Comparison of ENCODE assay signal across 8 mouse cellular contexts in the genomic region with DNA sequence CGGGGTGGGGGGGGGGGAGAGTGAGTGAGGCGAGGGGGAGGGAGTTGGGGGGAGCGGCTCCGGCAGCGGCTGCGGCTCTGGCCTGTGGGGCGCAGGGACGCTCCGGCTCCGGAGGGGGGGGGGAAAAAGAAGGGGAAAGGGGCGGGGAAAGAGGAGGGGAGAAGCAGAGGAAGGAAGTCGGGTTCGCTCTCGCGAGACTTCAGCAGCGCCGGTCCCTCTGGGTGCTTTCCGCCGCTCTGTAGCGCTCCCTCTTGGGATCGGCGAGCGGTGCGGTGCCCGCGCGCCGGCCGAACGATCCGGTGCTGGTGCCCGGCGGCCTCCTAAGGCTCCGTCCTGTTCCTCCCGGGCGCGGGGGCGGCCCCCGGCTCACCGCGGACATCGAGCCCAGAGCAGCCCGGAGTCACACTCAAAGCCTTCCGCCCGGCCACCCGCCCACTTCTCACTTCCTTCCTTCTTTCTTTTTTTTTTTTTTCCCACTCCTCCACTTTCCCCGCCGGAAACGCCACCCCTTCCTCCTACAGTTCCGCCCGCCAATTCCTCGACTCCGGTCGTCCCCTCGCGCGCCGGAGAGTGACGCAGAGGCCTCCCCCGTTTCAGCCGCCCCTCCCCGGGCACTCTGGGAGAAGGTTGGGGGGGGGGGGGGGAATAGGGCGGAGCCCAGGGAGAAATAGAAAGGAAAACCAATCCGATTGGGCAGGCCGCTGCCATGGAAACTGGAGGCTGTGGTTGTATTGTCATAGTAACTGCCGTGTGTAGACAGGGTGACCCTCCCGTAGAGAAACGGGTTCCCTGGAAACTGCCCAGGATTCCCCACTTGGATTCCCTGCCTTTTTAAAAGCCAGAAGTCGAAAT. TPM values are rescaled to one million over a fixed set of nuclear protein-coding genes. Genes with fewer than 3 reads are reported as not detected.
DNase-seq lines count a peak whose midpoint lies in the region; ATAC-seq lines count a peak whose summit lies in the region.

No protein-coding gene starts in this region.

- H3K36me3 ChIP-seq in hindbrain, embryonic 16.5 days (ENCODE audit: control insufficient read depth, insufficient read depth, low read length), result no peaks in the 10 kb centered on the region
- H3K36me3 ChIP-seq in macrophage (ENCODE audit: inconsistent target), result no peaks in the 10 kb centered on the region

- H3K4me3 ChIP-seq in hindbrain, embryonic 16.5 days (ENCODE audit: low read length), result peak overlapping the region; percentile 80
- peak overlapping the region; percentile 81 for H3K4me3 ChIP-seq in macrophage (ENCODE audit: inconsistent target)

- peak overlapping the region; percentile 100 for H3K27ac ChIP-seq in hindbrain, embryonic 16.5 days (ENCODE audit: low read depth, low read length)
- peak overlapping the region; percentile 55 for H3K27ac ChIP-seq in macrophage

- under 1% methylated on average over 65 of the region's 69 CpGs for WGBS in hindbrain, embryonic 16.5 days
- WGBS in macrophage (ENCODE audit: missing documents), result 2% methylated on average over 28 of the region's 69 CpGs

- ATAC-seq in hindbrain, embryonic 16.5 days, result peak; percentile 91

- H3K4me2 ChIP-seq in hindbrain, embryonic 16.5 days (ENCODE audit: low read length), result peak overlapping the region; percentile 96

- peaks cover 41% of the 10 kb centered on the region for H3K79me2 ChIP-seq in macrophage (ENCODE audit: inconsistent target)

- no peaks in the 10 kb centered on the region for H3K9me3 ChIP-seq in hindbrain, embryonic 16.5 days (ENCODE audit: control insufficient read depth, low read length)

- DNase-seq in T-cell, adult 2 months (ENCODE audit: low spot score), result peak; percentile 92
- peak; percentile 94 for DNase-seq in cerebellum, postnatal 36 days
- DNase-seq in gastrocnemius, adult 18-20 months (ENCODE audit: low spot score), result peak; percentile 96
- DNase-seq in left cerebral cortex, adult 18-20 months (ENCODE audit: low spot score in 2 of 2), result peak; percentile 95
- DNase-seq in right cerebral cortex, adult 18-20 months, result peak; percentile 97
- peak; percentile 78 for DNase-seq in urinary bladder, postnatal 10 days (ENCODE audit: low spot score)

- H3K27me3 ChIP-seq in hindbrain, embryonic 16.5 days (replicated peaks; ENCODE audit: control insufficient read depth, insufficient read depth, low read length), result no peaks in the 10 kb centered on the region

- H3K9ac ChIP-seq in hindbrain, embryonic 16.5 days (ENCODE audit: low read depth, low read length), result peak overlapping the region; percentile 93

- H3K4me1 ChIP-seq in hindbrain, embryonic 16.5 days (ENCODE audit: control insufficient read depth, insufficient read depth, low read depth, low read length), result peaks cover 17% of the 10 kb centered on the region

RNA-seq across cellular contexts. Expression of a gene that starts 0.4 kb away (rescaled TPM):
- 10 to 100 TPM; 37.3 to 38.9 TPM for total RNA-seq in gastrocnemius, adult 18-20 months (2021)
- polyA plus RNA-seq in hindbrain, embryonic 16.5 days (2015; fragmentation: Nextera tagmentation; extraction: Ambion mirVana), result 27.3 and 32.6 TPM in 2 replicates
- total RNA-seq in left cerebral cortex, adult 18-20 months (2021), result 10 to 100 TPM; 94.9 to 99.6 TPM
- 100 to 1,000 TPM in 12 of 26 experiments, 10 to 100 TPM in 14; 53.2 to 261 (median 95.9) TPM for total RNA-seq in macrophage (2018; cell fraction: chromatin; rRNA removed)
- 10 to 100 TPM; 25.0 to 57.2 (median 41.1) TPM for total RNA-seq in macrophage (2018; cell fraction: cytosol; rRNA removed)
- total RNA-seq in macrophage (2018; cell fraction: nucleus; rRNA removed), result 100 to 1,000 TPM in 3 of 26 experiments, 10 to 100 TPM in 23; 56.8 to 156 (median 85.5) TPM
- 23.4 to 28.9 TPM (median 25.1 TPM) in 3 replicates for polyA plus RNA-seq in macrophage (2018)

RNA-seq across cellular contexts. Expression of a gene that starts 51.9 kb away (rescaled TPM):
- total RNA-seq in gastrocnemius, adult 18-20 months (2021), result under 1 TPM; 0.43 to 0.80 TPM
- polyA plus RNA-seq in hindbrain, embryonic 16.5 days (2015; fragmentation: Nextera tagmentation; extraction: Ambion mirVana), result 75.4 and 83.4 TPM in 2 replicates
- 100 to 1,000 TPM; 170 to 172 TPM for total RNA-seq in left cerebral cortex, adult 18-20 months (2021)
- under 1 TPM in 1 of 26 experiments, not detected in 25; 0.63 TPM for total RNA-seq in macrophage (2018; cell fraction: chromatin; rRNA removed)
- not detected for total RNA-seq in macrophage (2018; cell fraction: cytosol; rRNA removed)
- total RNA-seq in macrophage (2018; cell fraction: nucleus; rRNA removed), result under 1 TPM in 1 of 26 experiments, not detected in 25; 0.89 TPM
- not detected in 3 replicates for polyA plus RNA-seq in macrophage (2018)

Comparison
In these comparisons a context has a peak if more than half of its experiments do, and no peak if none do; other contexts are left out.
1. Peak in every context shown above with its lines: DNase-seq, ATAC-seq, H3K4me3 ChIP-seq and H3K27ac ChIP-seq.
2. RNA of a gene that starts 51.9 kb away (total RNA-seq): 170 to 172 TPM in left cerebral cortex, adult 18-20 months; 0.43 to 0.80 TPM in gastrocnemius, adult 18-20 months; every median in the first group is over 10 times any median in the second.